Mouse (Mus musculus) CD4-positive, CD25-positive, alpha-beta regulatory T cell, adult 9 weeks (primary cell): ENCODE data around the gene Axin1. TPM values are rescaled to one million over a fixed set of nuclear protein-coding genes. Genes with fewer than 3 reads are reported as not detected.

Experiments
- polyA plus RNA-seq: library from polyadenylated mRNA; unstranded; fragments of 100-300 nt; shearing (Covaris generic); gene quantifications from one replicate; pipeline ENCODE4 v1.2.1, GENCODE M21; 2017

Gene Axin1
- polyA plus RNA-seq = 8.9 TPM

DNA sequence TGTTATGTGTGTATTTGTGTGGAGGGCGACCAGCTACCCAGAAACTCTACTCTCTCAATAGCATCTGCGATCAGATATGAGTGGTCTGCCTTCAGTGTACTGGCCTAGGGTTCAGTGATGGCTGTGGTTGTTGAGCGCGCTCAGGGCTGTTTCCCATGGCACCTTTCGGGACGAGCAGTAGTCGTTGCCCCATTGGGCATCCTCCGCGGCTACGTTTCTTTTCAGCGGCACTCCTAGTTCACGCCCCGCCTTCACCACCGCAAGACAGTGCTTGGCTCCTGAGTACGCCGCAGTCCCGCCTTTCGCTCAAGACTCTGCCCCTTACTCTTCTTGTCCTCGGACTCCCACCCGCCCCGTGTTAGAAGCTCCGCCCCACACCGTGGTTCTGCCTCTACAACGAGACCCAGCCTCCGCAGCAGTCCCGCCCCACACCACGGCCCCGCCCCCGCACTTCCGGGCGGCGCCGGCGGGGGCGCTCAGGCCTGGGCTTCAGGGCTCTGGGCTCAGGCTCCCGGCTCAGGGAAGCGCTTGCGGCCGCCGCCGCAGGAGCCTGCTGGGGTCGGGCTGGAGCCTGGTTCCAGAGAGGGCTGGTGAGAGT, at the start of gene Axin1:
Gene Axin1 (plus strand): TSS at position 450 of the 598 bp plus-strand sequence.

GRCm38 (mm10) chr17:26089905-26090632, 48.4 kb upstream of the Axin1 start, which contains the start of gene Decr2:
Gene Decr2 (minus strand): TSS chr17:26090337.

DNA sequence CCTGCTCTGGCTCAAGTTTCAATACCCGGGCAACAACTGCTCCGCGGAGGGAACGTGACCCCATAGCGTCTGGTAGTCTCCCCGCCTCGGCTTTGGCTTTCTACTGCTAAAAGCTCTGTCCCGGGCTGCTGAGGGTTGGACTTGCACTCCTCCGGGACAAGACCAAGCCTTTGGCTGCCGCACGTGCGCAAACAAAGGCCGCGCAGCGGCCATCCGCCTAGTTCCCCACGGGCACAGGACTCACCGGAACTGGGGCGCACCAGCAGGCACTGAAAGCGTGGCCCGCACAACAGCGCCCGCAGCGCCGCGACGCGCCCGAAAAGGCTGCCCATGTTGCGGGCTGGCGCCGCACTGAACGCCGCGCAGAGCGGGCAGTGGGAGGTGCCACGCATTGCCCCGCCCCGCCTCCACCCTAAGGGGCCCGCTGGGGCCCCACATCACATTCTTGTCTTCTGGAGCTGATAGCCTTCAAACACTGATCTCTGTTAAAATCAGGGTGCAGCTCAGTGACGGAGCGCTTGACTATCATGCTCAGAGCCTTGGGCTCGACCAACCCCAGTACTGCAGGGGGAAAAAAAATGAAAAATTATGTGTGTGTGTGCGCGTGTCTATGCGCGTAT, 43.3 kb upstream of the Axin1 start, which contains the start of gene Nme4:
Gene Nme4 (minus strand): TSS at position 482 of the 620 bp plus-strand sequence.

DNA sequence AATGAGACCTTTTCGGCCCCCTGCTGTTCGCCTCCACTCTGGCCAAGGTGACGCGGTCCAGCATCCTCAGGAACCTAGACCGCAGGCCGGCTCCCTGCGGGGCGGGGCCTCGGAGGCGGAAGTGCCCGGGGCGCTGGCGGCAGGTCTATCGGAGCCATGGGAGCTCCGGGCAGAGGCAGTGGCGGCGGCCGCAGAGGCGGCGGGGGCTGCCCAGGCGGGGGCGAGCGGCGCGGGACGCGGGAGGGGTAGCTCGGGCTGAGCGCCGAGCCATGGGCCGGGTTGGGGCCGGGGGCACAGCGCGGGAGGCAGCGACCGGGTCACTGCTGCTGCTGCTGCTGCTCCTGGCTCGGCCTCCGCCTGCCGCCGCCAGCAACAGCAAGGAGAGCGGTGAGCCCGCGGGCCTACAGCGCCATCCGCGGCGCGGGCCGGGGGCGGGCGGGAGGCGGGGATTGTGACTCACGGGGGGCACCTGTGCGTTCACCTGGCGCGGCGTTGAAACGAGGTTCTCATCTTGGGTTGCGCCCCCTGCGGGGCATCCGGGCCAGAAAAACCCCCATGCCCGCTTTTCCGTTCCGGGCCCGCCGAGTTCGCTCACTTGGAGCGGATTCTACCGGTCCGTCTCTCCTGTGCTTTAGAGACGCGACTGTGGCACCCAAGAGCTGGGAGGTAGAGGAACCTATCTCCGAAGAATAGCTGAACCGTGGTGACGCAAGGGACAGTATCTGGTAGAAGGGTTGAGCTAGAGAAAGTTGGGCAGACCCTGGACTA, 25.1 kb upstream of the Axin1 start, which contains the start of gene Tmem8:
Gene Tmem8 (plus strand): TSS at position 119 of the 768 bp plus-strand sequence.

GRCm38 (mm10) chr17:26123267-26123684, 15.2 kb upstream of the Axin1 start, which contains the start of gene Mrpl28:
Gene Mrpl28 (plus strand): TSS chr17:26123500.

GRCm38 (mm10) chr17:26198892-26199291, 60.4 kb downstream of the Axin1 start, which contains the start of gene Pdia2:
Gene Pdia2 (minus strand): TSS chr17:26199087.

GRCm38 (mm10) chr17:26202737-26203136, 64.2 kb downstream of the Axin1 start, which contains the start of gene Rgs11:
Gene Rgs11 (plus strand): TSS chr17:26202951.

GRCm38 (mm10) chr17:26207686-26208085, 69.2 kb downstream of the Axin1 start, which contains the start of gene Arhgdig:
Gene Arhgdig (minus strand): TSS chr17:26207786.

DNA sequence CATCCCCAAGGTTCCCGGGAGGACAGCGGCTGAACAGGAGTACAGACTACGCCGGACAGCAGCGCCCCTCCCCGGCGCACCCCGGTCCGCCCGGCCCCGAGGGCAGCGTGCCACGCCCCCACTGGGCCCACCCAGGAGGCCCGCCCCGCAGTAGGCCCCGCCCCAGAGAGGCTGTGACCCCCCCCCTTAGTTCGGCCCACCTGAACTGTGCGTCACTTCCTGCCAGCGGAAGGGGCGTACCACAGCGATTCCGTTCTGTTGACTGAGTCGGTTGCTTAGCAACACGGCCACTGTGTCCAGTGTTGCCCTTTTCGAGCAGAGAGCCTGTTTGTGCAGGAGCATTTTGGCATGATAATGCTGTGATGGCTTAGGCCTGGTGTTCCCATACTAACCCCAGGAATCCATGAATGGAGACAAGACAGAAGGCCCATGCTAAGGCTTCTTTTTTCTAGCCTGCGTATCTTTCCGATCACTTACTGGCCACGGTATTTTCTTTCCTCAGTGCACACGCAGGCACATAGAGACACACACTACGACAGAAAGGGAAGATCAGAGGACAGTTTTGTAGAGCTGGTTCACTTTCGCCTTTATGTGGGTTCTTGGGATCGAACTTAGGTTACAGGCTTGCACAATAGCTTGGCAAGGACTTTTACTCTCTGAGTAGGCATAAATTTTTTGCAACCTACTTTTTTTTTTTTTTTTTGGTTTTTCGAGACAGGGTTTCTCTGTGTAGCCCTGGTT, 105.8 kb downstream of the Axin1 start, which contains the start of gene Fam234a:
Gene Fam234a (minus strand): TSS at position 142 of the 741 bp plus-strand sequence.

Other genes with a start within 250 kb of the Axin1 start
- gene Rab40c, start 219.0 kb upstream of the Axin1 start, polyA plus RNA-seq = 5.6 TPM
- gene Pigq, start 193.8 kb upstream of the Axin1 start, polyA plus RNA-seq = 63.9 TPM
- gene Nhlrc4, start 193.7 kb upstream of the Axin1 start, polyA plus RNA-seq = not detected
- gene A930017K11Rik, start 186.1 kb upstream of the Axin1 start, polyA plus RNA-seq = not detected
- 14.6 TPM for gene Capn15, start 152.9 kb upstream of the Axin1 start, polyA plus RNA-seq
- gene Rab11fip3, start 69.1 kb upstream of the Axin1 start, polyA plus RNA-seq = 1.5 TPM
- gene Decr2, start 48.4 kb upstream of the Axin1 start, polyA plus RNA-seq = 35.3 TPM
- gene Nme4, start 43.1 kb upstream of the Axin1 start, polyA plus RNA-seq = 2.0 TPM
- 4.8 TPM for gene Tmem8, start 25.4 kb upstream of the Axin1 start, polyA plus RNA-seq
- 93.0 TPM for gene Mrpl28, start 15.2 kb upstream of the Axin1 start, polyA plus RNA-seq
- not detected for gene Pdia2, start 60.4 kb downstream of the Axin1 start, polyA plus RNA-seq
- gene Rgs11, start 64.3 kb downstream of the Axin1 start, polyA plus RNA-seq = 17.6 TPM
- gene Arhgdig, start 69.1 kb downstream of the Axin1 start, polyA plus RNA-seq = not detected
- gene Fam234a, start 105.6 kb downstream of the Axin1 start, polyA plus RNA-seq = 29.9 TPM
- gene Luc7l, start 114.2 kb downstream of the Axin1 start, polyA plus RNA-seq = 92.1 TPM